Mouse (Mus musculus) liver, adult 2 months (tissue): ENCODE data around the gene Akap12.

Experiments used
- CTCF ChIP-seq: fragments of 200-500 bp; IDR thresholded peaks from 2 replicates; pipeline ENCODE4 v1.5.1; 2011; ENCODE audit warnings: low read depth, low read length, control low read depth
- POLR2A ChIP-seq: fragments of 200-500 bp; IDR thresholded peaks from 2 replicates; pipeline ENCODE4 v1.6.1; 2011; ENCODE audit warnings: low read length, control low read depth; ENCODE audit not compliant: insufficient read depth; ENCODE audit errors: extremely low read depth

- TF ChIP-seq CTCF (no peak), POLR2A (no peak)
Measured at GRCm38 (mm10) chr10:4289636-4290035, 23.5 kb downstream of the Akap12 start.
